Mouse (Mus musculus): Measurements from ENCODE around the gene Ptrh2.

Gene Ptrh2

DNA sequence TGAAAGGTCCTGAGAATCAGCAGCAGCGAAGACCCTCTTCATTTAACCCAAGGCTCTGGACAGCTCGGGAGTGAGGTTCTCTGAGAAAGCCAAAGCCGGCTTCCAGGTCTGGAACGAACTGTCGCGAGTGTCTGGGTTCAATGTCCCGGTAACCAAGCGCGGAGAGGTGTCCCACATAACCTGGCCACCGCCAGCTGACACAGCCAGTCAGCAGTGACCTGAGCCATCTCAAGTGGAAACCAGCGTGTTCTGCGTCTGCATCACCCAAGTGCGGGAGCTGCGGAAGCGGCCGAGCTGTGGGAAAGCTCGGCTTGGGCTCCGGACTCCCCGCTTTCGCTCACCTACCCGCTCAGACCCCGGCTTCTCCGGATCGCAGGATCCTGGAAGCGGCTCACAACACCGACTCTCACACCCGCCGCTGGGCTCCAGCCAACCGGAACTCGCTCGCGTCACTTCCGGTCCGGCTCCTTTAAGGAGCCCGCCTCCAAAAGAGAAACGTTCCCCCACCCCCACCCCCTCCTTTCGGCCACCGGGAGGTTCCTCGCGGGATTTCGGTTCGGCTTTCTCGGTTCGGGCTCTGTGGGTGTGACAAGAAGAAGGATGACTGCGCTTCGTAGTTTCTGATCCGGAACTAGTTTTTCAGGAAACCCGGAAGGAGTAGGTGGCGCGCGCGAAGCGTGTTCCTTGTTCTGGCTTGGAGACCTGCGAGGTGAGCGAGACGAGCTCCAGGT is at the start of gene Ptrh2, which contains the start of gene Vmp1:
Ptrh2 (plus strand) TSS at position 591 of the 731 bp plus-strand sequence.
Vmp1 (minus strand) TSS at position 442 of the 731 bp plus-strand sequence.
- in situ Hi-C loops (cut with MboI), result no loop called here

GRCm38 (mm10) chr11:86634396-86634795 is 49.4 kb upstream of the Ptrh2 start:
- in situ Hi-C loops (cut with MboI), result no loop called here

DNA sequence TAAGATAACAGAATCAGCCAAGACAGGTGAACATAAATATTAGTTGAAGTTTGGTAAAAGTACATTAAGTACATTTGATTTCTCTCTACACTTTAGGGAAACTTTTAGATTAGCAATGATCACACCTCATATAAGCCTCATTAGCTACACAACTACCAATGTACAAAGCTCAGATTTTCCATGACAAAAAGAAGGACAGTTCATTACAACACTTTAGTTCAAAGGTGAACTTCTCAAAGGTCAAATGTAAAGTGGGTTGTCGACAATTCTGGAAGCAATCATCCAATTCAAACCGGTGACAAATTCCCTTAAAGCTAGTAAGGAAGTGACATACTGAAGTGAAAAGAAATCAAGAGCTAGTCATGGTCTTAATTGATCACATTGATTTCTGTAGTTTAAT is 46.1 kb upstream of the Ptrh2 start:
- in situ Hi-C loops (cut with MboI), result no loop called here

- in situ Hi-C loops (cut with MboI), result no loop called here
These were observed 42.1 kb upstream of the Ptrh2 start for GRCm38 (mm10) chr11:86641714-86642113.

DNA sequence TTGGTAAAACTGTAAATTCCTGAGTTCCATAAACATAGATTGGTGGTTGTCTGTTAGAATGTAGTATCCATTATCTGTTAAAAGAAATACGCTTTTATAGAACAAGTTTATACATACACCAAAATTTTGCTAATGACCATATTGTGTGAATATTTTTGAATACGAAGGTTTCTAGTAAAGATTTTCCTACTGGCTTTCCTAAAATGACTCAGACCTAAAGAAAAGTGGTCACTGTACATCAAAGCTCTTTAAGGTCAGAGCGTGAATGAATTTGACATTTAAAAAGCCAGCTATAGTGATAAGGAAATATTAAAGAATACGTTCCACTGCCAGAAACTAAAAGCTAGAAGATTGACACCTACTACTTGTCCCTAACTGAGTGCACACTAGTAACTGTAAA is 39.2 kb upstream of the Ptrh2 start:
- in situ Hi-C loops (cut with MboI), result no loop called here

DNA sequence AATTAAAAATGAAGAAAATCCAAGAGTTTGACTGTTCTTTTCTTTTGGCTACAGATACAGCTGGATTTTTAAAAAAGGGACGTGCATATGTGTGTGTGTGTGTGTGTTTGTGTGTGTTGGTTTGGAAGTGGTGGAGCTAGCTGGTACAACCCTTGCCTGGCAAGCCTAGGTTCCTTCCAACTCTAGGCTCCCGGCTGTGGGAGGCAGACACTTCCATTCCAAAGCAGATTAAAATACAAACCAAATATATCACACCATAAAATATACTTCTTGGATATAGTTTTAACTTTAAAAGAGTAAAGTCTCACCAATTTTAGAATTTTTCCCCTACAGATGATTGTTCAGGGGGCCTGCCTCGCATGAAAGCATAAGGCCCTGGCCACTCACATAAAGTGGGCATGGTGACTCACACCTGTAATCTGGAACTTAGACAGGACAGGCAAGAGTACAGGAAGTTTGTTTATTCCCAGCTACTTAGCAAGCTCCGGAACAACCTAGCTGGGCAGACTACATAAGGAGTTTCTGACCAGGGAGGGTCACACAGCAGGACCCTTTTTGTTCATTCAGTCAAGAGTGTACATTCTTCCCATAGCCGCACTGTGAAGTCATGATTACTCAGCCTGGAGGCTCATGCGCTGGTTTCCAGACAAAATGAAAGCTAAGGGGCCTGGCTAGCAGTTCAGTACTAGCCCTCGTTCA is 37.5 kb upstream of the Ptrh2 start:
- in situ Hi-C loops (cut with MboI), result no loop called here

DNA sequence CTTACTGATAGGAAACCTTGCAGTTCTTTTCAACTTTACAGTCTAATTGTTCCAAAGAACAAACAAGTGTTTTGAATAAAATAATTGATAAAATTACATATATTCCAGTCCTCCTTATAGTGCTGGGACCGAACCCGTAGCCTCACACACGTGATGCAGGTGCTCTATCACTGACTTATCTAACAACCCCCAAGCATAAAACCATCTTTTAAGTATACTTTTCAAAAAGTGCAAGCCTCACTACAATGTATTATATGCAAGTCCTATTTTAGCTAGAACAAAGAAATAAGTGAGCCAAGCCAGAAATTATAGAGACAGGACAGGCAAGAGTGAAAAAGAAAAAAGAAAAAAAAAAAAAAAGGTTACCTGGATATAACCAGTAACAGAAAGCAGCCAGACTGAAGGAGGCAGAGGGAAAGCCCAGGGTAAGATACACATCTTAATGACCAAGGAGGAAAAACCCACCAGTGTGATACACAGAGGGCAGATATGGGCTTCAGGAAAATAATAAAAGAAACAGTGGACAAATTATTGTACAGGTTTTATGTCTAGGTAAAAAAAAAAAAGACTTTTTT is 36.8 kb upstream of the Ptrh2 start:
- in situ Hi-C loops (cut with MboI), result no loop called here

DNA sequence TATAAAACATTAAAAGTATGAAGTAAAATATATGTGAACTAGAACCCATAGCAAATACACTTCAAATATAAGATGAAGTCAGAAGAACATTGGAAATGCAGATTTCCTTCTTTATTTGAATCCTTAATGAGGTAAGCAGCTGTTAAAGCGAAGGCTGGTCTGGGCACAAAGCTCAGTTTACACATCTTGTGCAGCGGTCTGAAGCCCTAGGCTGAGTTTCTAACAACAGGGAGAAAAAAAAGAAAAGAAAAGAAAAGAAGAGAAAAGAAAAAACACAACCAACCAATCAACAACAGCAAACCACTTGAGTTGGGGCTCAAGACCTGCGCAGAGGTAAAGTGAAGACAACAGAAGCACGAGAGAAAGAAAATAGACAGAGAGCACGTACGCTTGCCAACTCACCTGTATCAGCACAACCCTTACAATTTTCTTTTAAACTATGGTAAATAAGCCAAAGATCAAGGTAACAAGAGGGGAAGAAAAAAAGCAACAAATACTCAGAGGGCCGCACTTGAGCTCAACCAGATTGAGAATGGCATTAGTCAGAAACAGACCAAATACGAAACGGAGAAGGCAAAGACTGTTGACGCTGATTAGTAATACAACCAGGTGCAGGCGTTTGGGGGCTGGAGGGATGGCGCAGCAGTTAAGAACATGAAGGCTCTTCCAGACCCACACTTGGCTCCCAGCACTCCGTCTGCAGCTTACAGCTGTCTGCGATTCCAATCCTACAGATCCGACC is 35.9 kb upstream of the Ptrh2 start:
- in situ Hi-C loops (cut with MboI), result no loop called here

DNA sequence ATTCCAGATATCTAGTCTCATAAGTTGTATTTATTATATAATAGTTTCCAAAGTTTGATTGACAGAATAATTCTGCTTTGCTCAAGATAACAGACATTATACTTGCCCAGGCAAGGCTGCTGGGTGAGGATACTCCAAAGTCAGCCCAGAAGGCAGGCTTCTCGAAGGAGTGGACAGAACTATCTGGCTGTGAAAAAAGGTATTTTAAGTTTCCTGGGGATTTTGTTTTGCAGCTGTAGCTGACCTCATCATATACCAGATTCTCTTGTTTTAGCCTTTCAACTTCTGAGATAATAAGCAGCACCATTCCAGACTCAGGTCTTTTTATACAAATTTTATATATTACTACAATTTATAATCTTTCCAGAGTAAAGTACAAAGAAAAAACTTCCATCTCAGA is 34.2 kb upstream of the Ptrh2 start:
- in situ Hi-C loops (cut with MboI), result no loop called here

DNA sequence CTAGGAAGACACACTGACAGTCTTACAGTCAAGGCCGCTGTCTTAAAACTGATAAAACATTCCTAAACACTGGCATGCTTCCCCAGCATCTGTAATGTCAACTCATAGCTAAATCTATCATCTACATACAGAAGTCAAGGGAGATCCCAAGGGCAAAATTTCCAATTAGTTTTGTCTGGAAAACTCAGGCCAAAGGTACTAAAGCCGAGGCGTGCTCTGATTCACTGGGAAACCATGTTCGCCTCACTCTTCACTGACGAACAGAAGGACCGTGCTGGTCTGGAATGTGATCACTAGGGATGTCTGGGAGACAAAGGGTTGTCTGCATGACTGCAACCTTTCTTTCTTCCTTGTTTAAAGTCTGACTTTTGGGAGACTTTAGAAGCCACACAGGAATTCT is 33.1 kb upstream of the Ptrh2 start:
- in situ Hi-C loops (cut with MboI), result no loop called here

DNA sequence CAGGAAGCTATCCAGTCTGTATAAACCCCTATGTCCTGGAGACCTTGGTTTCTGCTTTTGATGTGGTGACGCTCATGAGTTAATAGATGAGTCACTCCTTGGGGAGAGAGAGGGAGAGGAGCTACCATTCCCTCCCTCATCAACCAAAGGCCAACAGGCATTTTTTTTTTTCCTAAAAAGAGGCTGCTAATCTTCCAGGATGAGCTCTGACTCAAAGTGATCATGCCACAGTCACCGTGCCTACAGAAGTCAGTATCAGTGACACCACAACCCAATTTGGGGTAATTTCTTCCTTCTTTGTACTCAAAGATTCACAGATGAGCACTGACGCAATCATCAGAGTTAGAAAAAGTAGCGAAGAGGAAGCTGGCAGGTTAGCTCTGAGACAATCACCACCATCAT is 31.2 kb upstream of the Ptrh2 start:
- in situ Hi-C loops (cut with MboI), result no loop called here

DNA sequence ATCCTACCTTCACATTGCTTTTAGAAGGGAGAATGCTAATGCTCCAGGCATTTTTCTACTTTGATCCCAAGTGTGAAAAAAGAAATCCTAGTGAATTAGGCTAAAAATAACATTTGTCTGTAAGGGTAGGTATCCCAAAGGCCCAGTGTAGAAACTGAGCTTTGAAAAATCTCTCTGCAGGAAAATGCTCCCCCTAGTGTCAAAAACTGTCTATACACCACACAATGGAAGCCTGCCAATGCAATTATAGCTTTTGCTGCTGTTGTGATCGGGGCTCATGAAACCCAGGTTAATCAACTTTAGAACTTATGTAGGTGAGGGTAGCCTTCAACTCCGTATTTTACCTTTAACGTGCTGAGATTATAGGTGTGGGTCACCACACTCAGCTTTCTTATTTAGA is 30.3 kb upstream of the Ptrh2 start:
- in situ Hi-C loops (cut with MboI), result no loop called here

DNA sequence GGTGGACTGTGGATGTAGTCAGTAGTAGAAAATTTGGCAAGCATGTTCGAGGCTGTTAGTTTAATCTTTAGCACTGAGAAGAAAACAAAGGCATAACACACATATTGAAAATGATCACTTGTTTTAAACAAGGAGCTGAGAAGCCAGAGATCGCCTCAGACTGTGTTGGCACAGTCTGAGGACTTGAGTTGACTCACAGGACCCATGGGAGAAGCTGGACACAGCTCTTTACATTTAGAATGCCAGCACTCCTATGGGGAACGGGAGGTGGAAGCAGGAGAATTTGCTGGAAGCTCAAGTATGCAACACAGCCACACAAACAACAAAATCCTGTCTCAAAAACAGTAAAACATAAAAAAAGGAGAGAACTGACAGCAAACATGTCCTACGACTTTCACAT is 29.7 kb upstream of the Ptrh2 start:
- in situ Hi-C loops (cut with MboI), result no loop called here

DNA sequence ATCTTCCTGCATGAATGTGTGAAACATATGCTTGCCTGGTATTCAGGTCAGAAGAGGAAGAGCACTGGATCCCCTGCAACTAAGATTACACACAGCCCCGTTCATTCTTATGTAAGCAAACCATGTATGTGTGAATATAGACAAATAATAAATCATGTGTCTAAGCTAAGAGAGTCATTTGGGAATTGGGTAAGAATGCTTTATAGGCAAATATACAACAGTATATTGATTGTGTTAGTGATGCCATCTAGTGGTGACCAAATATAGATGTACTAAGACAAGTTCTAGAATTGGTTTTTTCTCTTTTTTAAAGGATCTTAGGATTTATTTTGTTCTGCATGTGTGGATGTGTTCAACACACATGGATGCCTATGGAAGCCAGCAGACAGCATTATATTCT is 28.1 kb upstream of the Ptrh2 start:
- in situ Hi-C loops (cut with MboI), result loop anchor here (5.0 kb wide), 1 partner anchor 83 kb away; no protein-coding TSS in a partner anchor

- in situ Hi-C loops (cut with MboI), result loop anchor here (5.0 kb wide), 1 partner anchor 85 kb away; no protein-coding TSS in a partner anchor
These were observed 26.8 kb upstream of the Ptrh2 start for GRCm38 (mm10) chr11:86656849-86657567.

DNA sequence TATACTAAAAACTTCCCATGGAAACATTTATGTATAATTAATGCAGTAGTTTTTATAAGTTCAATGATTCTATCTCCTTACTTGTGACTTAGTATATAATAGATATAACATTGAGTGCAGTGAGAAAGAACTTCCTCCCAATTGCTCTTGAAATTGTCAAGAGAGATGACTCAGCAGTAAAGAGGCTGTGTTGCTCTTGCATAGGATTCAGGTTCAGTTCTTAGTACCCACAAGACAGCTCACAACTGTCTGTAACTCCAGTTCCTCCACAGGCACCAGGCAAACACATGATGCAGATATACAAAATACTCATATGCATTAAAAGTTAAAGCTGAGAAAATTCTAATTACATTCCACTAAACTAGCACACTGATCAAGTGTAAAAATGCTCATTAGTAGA is 25.9 kb upstream of the Ptrh2 start:
- in situ Hi-C loops (cut with MboI), result loop anchor here (5.0 kb wide), 1 partner anchor 86 kb away; no protein-coding TSS in a partner anchor

GRCm38 (mm10) chr11:86662986-86663895 is 20.5 kb upstream of the Ptrh2 start:
- in situ Hi-C loops (cut with MboI), result no loop called here

GRCm38 (mm10) chr11:86663977-86664376 is 19.8 kb upstream of the Ptrh2 start:
- in situ Hi-C loops (cut with MboI), result no loop called here

GRCm38 (mm10) chr11:86664406-86664805 is 19.4 kb upstream of the Ptrh2 start:
- in situ Hi-C loops (cut with MboI), result no loop called here

- in situ Hi-C loops (cut with MboI), result no loop called here
These were observed 16.2 kb upstream of the Ptrh2 start for GRCm38 (mm10) chr11:86667553-86667952.

All from mature B cell (primary cell).